Mouse (Mus musculus) left cerebral cortex, adult 6 months (tissue): ENCODE data around the gene Zfp180. TPM values are rescaled to one million over a fixed set of nuclear protein-coding genes. Genes with fewer than 3 reads are reported as not detected.

Source experiments
- long read RNA-seq, 2 experiments: library from polyadenylated mRNA; unstranded; transcript quantifications; one replicate each; pipeline ENCODE4 v2.0.0; 2019 to 2020
- polyA plus RNA-seq: library from polyadenylated mRNA; unstranded; fragments of <200 nt; fragmentation: Nextera tagmentation; gene quantifications from 2 replicates; pipeline ENCODE4 v1.2.3, GENCODE M21; 2021

Gene Zfp180
- 24.4 and 27.1 TPM in 2 replicates for polyA plus RNA-seq
- long read RNA-seq, experiment 1, transcript Zfp180-203 (6 exons, 827 nt) = minor isoform, 6 of 182 reads
- long read RNA-seq, experiment 1, transcript Zfp180-201 (5 exons, 3,901 nt) = major isoform, 142 of 182 reads
- long read RNA-seq, experiment 1, partial matches to known transcripts = 4 of 182 reads
- long read RNA-seq, experiment 1, other reads (novel, unspliced or antisense) = 30 of 182 reads
- long read RNA-seq, experiment 2, partial matches to known transcripts = 1 of 13 reads
- long read RNA-seq, experiment 2, other reads (novel, unspliced or antisense) = 10 of 13 reads

GRCm38 (mm10) chr7:24081634-24082431 is at the start of gene Zfp180:
TSS of gene Zfp180 (plus strand) at chr7:24081924.

GRCm38 (mm10) chr7:24052660-24053304 is 28.9 kb upstream of the Zfp180 start, which contains the start of gene Vmn1r183:
TSS of gene Vmn1r183 (plus strand) at chr7:24053254.

GRCm38 (mm10) chr7:24112156-24112856 is 30.6 kb downstream of the Zfp180 start, which contains the start of gene Zfp112:
TSS of gene Zfp112 (plus strand) at chr7:24112314.

GRCm38 (mm10) chr7:24133996-24134828 is 52.5 kb downstream of the Zfp180 start, which contains the start of gene Zfp235:
TSS of gene Zfp235 (plus strand) at chr7:24134169.

Other genes starting within 250 kb of the Zfp180 start
- not detected in 2 replicates for gene Vmn1r176, start 244.6 kb upstream of the Zfp180 start, polyA plus RNA-seq
- gene Vmn1r177, start 215.5 kb upstream of the Zfp180 start, polyA plus RNA-seq = not detected in 2 replicates
- not detected in 2 replicates for gene Vmn1r178, start 189.9 kb upstream of the Zfp180 start, polyA plus RNA-seq
- 0.03 TPM in 1 of 2 replicates, not detected in the other for gene Vmn1r179, start 154.9 kb upstream of the Zfp180 start, polyA plus RNA-seq
- not detected in 2 replicates for gene Vmn1r180, start 131.3 kb upstream of the Zfp180 start, polyA plus RNA-seq
- gene Vmn1r181, start 107.3 kb upstream of the Zfp180 start, polyA plus RNA-seq = not detected in 2 replicates
- not detected in 2 replicates for gene V1rd19, start 80.2 kb upstream of the Zfp180 start, polyA plus RNA-seq
- not detected in 2 replicates for gene Vmn1r183, start 28.7 kb upstream of the Zfp180 start, polyA plus RNA-seq
- gene Zfp112, start 30.4 kb downstream of the Zfp180 start, polyA plus RNA-seq = 2.7 and 3.6 TPM in 2 replicates
- gene Zfp235, start 52.2 kb downstream of the Zfp180 start, polyA plus RNA-seq = 12.2 and 13.5 TPM in 2 replicates
- gene Zfp114, start 93.1 kb downstream of the Zfp180 start, polyA plus RNA-seq = 0.93 and 0.98 TPM in 2 replicates
- 1.6 TPM in 2 replicates for gene Zfp111, start 129.5 kb downstream of the Zfp180 start, polyA plus RNA-seq
- 4.4 and 4.6 TPM in 2 replicates for gene Zfp109, start 155.6 kb downstream of the Zfp180 start, polyA plus RNA-seq
- 2.8 and 3.1 TPM in 2 replicates for gene Zfp108, start 172.9 kb downstream of the Zfp180 start, polyA plus RNA-seq
- gene Zfp93, start 188.5 kb downstream of the Zfp180 start, polyA plus RNA-seq = 6.1 and 7.0 TPM in 2 replicates
- 10.9 and 15.1 TPM in 2 replicates for gene Zfp61, start 219.3 kb downstream of the Zfp180 start, polyA plus RNA-seq
- 14.5 and 15.2 TPM in 2 replicates for gene Zfp94, start 234.7 kb downstream of the Zfp180 start, polyA plus RNA-seq